Mouse (Mus musculus): ENCODE measurements around the gene Wdtc1.

Gene Wdtc1

DNA sequence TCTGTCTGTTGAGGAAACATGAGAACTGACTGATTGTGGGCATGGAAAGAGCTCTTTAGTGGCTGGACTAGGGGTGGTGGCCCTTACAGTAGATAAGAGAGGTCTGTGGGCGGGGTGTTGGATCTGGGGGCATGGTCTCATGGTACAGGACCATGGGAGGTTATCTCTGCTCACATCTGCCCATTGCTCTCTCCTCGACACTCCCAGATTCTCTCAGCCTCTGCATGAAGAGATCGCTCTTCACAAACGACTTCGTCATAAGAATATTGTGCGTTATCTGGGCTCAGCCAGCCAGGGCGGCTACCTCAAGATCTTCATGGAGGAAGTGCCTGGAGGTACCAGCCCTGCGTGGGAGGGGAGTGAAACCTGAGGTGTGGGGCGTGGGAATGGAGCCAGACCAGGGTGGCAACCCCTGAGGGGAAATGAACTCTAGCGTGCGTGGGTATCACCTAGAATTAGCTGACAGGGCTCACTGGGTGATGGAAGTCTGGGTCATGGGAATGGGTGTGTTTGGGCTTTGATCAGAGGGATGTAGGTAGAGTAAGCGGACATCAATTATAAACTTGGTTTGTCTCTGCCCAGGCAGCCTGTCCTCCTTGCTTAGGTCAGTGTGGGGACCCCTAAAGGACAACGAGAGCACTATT lies 105.4 kb downstream of the Wdtc1 start:
- no peak for DNase-seq

DNA sequence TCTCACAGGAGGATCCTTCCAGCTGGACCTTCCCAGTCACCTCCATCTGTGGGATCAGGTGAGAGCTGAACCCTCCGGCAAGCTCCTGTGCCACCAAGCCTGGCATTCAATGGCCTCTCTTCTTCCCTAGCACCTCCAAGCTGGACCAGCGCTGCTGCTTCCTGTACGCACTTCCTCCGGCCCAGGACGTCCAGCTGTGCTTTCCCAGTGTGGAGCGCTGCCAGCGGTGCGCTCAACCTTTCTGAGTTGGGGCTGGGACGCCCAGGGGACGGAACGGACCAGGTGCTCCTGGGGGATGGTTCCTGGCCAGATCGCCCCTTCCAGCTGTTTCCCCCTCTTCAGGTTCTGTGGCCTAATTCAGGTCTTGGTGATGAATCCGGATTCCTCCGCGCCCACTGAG lies 106.2 kb downstream of the Wdtc1 start:
- no peak for DNase-seq

DNA sequence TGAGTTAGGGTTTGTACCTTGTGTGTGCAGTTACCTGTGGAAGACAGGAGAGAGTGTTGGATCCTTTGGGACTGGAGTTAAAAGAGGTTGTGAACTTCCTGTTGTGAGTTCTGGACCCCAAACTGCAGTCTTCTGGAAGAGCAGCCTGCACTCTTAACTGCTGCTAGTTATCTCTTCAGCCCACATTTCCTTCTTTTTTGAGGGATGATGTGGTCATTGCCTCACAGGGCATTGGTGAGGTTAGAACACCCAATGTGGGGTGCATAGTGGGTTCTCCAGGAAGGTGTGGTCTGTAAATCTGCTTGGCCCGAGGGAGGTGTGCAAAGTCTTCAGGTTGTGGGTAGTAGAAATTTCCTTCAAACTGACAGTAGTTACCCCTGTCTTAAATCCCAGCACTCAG lies 109.0 kb downstream of the Wdtc1 start:
- no peak for DNase-seq

DNA sequence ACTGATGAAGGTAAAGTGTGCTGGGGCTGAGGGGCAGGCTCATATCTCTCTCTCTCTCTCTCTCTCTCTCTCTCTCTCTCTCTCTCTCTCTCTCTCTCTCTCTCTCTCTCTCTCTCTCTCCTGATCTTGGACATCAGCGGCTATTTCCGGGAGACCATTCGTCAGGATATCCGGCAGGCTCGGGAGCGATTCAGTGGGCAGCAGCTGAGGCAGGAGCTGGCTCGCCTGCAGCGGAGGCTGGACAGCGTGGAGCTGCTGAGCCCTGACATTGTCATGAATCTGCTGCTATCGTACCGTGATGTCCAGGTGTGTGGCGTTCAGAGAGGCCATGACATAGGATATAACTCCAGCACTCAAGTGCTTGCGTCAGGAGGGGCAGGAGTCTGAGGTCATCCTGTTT lies 109.7 kb downstream of the Wdtc1 start:
- no peak for DNase-seq

DNA sequence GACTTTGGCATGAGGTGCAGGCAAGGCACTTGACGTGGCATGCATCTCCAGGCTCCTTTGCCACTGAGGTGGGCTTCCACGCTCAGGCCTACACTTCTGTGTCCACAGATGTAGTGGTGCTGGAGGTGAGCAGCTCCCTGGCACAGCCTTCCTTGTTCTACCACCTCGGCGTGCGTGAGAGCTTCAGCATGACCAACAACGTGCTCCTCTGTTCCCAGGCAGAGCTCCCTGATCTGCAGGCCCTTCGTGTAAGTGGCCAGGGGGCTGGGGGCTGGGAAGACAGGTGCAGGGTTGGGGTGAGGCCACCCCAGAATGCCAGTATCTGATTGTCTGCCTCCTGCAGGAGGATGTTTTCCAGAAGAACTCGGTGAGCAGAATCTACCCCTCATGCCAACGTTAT lies 110.6 kb downstream of the Wdtc1 start:
- DNase-seq: no peak

Data from cerebellum, adult 8-10 months (tissue).